Mouse (Mus musculus) left cerebral cortex, postnatal 4 days (tissue): ENCODE results near the gene Rab3gap1. TPM values are rescaled to one million over a fixed set of nuclear protein-coding genes. Genes with fewer than 3 reads are reported as not detected.

Source experiments
- DNase-seq: peaks from one replicate; pipeline ENCODE4 v3.0.0-alpha.2; 2022
- intact Hi-C: fragments of 180-260 bp; cut with DNase I; formaldehyde crosslinking; loops from one replicate; pipeline ENCODE4 v1.15.1; 2025
- total RNA-seq, 2 experiments: library from RNA; stranded (reverse); gene quantifications; 2 replicates each; pipeline ENCODE4 v1.2.3; 2021

Rab3gap1 gene
- total RNA-seq, 2 experiments from 2014 or later: 33.0 to 33.1 TPM

DNA sequence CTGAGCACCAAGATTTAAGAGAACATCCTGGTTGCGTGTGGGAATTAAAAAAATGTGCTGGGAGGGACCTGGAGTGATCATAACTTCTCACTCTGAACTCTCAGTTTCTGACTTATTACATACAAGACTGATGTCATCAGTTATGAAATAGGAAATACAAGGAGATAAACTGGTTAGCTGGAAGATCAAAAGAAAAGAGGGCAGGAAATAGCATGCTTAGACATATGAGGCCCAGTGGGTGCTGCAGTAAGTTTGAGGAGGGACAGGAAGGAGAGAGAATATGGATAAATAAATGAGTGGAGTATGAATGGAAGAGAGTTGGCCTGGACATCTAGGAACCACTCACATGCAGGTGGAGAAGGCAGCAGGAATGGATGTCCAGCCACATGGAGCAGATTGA is 109.6 kb downstream of the Rab3gap1 start:
- DNase-seq: no peak
- intact Hi-C loops: no loop called here

DNA sequence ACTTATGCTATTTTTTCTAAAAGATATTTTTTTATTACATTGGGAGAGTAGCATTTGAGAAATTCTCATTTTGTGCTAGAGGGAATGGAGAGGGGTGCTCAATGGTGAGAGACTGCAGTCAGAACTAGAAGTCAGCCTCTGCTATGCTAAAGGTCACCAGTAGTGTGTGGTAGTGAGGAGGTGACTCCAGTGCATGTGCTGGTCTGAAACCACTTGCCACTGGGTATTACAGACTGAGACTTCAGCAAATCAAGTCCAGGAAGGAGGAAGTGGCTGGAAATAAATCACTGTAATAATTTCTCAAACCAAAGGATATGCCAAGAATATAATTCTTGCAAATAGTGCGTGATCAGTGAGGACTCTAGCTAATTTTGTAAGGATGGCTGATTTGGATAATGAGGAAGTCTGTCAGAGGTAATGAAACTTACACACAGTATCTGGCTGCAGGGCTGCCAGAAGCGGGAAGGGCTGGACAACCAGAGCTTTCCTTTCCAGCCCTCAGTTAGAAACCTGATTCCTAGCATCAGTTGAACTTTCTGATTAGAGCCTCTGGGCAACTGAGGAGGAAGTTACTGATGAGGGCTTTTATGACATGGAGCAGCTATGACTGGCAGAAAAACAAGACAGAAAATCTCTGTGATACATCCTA is 112.5 kb downstream of the Rab3gap1 start:
- intact Hi-C loops: no loop called here
- no peak for DNase-seq

DNA sequence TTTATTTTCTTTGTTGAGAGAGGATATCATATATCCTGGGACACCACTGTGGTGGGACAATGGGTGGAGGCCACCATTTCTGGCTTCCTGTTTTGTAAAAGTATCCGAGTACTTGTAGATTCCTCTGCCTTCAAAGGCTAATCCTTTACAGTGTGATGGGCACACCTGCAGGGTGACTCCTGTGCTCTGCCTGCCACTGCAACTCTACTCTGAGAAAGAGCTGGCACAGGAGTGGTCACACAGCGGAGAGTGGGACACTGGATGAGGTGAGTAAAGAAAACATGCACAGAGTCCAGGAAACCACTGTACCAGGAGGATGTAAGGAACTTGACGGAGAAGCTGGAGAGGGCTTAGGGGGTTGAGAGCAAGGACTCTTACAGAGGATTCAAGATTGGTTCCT is 113.7 kb downstream of the Rab3gap1 start:
- intact Hi-C loops: no loop called here

DNA sequence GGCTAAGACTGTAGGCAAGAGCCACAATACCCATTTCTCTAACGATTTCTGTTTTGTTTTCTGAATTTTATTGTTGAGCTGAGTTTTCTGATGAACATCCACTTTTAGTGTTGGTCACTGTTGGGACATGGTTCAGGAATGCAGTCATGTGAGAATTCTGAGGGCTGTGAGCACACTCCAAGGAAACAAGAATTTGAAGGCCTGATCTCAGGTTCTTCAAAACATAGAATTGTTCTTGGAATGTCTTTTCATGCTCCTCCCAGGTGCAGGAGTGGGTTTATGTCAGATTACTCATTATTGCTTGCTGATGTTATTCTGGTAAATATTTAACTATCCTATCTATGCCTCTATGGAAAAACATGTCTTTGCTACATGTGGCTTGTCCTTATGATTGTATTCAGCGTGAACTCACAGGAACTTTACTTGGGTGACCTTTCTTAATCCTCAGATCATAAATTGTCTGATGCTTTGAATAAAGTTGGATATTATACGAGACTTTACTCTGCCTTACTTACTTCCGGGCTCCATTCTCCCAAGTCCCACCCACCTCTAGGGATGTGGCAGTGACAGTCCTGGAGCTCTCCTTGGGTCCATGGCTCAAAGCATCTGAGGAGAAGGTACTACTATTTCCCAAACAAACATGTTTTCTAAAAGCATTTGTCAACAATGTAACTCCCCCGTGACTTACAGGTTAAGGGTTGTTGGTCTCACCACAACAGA is 114.9 kb downstream of the Rab3gap1 start:
- intact Hi-C loops: no loop called here
- DNase-seq: no peak

More for the DNA sequence above, 113.7 kb downstream of the Rab3gap1 start:
- no peak for DNase-seq

DNA sequence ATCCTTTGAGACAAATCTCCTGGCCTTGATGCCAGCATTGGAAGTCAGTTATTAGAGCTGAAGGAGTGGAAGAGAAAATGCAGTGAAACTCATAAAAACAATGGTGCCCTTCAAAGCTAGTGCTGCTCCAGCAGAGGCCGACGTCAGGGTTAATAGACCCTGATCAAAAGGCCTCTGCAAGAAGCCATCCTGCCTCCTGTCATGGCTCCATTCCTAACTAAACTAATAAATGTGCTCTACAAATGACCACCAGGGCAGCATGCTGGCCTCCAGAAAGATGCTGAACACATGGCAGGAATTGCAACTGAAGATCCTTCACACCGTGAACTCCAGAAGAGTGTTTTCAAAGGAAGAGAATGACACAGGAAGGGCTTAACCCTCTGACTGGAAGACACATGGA is 116.8 kb downstream of the Rab3gap1 start:
- intact Hi-C loops: no loop called here
- no peak for DNase-seq

DNA sequence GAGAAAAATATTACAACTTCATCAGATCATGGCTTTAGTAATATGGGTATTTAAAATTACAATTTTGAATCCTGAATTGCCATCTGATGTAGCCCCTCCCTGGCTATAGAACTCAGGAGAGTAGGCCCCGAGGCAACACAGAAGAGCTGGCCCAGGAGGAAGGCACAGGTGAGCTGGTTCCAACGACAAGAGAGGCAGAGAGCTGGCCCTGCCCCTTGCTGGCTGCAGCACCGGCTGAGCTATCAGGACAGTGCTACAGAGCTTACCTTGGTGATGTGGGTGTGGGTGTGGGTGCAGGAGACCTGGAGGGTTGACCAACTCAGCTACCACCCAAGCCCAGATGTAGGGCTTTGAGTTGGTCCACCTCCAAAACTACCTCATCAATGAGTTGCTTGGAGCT is 119.7 kb downstream of the Rab3gap1 start:
- intact Hi-C loops: no loop called here
- no peak for DNase-seq

DNA sequence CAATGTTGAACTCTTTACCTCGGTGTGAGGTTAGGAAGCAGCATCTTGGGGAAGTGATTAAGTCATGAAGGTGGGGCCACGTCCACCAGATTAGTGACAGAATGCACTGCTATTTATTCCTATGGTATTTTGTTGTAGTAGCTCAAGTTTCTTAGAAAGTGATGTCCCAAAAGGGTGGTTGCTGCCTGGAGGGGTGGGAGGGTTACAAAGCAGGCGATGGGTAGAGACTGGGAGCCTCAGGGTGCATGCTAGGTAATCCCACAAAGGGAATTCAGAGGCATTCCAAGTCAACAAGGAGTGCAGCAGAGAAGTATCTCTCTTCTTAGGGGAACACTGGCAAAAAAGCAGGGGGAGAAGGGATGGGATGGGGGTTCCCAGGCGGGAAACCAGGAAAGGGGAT is 120.8 kb downstream of the Rab3gap1 start:
- intact Hi-C loops: no loop called here
- DNase-seq: no peak

DNA sequence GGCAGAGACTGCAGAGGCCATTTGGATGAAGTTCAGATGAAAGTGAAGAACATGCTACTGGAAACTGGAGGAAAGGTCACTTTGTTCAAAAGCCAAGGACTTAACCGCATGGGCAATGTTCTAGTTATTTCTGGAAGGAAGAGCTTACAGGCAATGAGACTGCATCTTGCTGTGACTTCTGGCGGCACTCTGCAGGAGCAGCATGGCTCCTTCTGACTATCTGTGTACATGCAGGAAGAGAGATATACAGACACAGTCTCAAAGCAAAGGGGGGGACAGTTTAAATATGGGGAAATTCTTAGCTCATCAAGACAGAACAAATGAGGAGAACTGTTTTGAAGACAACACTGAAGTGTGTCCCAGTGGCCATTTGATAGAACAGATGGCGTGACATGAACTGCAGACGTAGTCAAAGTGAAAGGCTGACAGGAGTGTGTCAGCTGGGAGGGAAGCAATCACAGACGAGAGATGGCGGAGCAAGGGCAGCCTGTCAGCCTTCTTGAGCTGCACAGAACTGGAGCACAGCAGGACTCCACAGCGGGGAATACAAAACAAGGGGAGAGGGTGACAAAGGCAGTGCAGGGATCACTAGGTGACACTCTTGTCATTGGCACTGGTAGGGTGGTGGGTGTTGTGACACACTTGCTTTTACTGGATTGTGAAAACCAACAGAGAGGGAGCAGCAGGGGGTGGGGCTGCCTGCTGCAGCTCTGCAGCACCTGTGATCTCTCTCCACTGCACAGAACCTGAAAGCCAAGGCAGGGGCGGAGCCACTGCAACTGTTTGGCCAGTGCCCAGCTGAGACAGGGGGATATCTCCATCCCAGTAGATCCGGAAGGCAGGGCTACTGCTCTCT is 121.5 kb downstream of the Rab3gap1 start:
- peak; percentile 87 for DNase-seq
- intact Hi-C loops: no loop called here

Other genes starting within 250 kb of the Rab3gap1 start
- gene Tmem163, start 189.2 kb upstream of the Rab3gap1 start, total RNA-seq: 10 to 100 TPM; 23.8 to 32.5 TPM
- gene Acmsd, start 139.4 kb upstream of the Rab3gap1 start, total RNA-seq: not detected
- 10 to 100 TPM; 53.8 to 60.6 TPM for gene Ccnt2, start 94.6 kb upstream of the Rab3gap1 start, total RNA-seq
- gene Map3k19, start 13.7 kb upstream of the Rab3gap1 start, total RNA-seq: 1 to 10 TPM; 1.3 to 1.8 TPM
- gene Zranb3, start 234.3 kb downstream of the Rab3gap1 start, total RNA-seq: 10 to 100 TPM in 1 of 2 experiments, 1 to 10 TPM in 1; 8.4 to 11.0 TPM
- gene R3hdm1, start 234.5 kb downstream of the Rab3gap1 start, total RNA-seq: 100 to 1,000 TPM; 209 to 228 TPM